Mouse (Mus musculus): Measurements from ENCODE around the gene Samd10. TPM values are rescaled to one million over a fixed set of nuclear protein-coding genes. Genes with fewer than 3 reads are reported as not detected.
A peak's percentile ranks its signal among the peaks of the same experiment; 100 is the strongest.

Samd10 gene
- total RNA-seq, 2 experiments from 2014 or later, result 1.6 to 2.3 TPM

DNA sequence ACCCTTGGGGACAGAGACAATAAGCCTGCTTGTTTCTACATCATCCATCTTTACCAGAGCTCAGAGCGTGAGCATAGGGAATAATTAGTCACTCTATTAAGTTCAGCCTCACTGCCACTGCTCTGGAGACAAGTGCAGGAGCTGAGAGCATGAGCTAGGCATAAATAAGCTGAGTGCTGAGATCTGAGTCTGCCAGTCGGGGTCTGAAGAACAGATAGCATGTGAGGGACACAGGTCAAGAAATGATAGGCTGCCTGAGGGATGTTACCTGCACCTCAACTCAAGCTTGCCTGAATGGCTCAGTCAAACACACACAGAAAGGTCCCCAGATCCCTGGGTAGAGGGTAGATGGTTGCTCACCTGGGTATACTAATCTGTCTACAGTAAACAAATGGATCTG lies 21.9 kb downstream of the Samd10 start:
- no peak for DNase-seq

- DNase-seq, result no peak
Measured at GRCm38 (mm10) chr2:181576613-181577012, 22.4 kb downstream of the Samd10 start.

- no peak for DNase-seq
Measured at GRCm38 (mm10) chr2:181574921-181575545, 24.0 kb downstream of the Samd10 start.

GRCm38 (mm10) chr2:181573961-181574360 lies 25.1 kb downstream of the Samd10 start:
- no peak for DNase-seq

DNA sequence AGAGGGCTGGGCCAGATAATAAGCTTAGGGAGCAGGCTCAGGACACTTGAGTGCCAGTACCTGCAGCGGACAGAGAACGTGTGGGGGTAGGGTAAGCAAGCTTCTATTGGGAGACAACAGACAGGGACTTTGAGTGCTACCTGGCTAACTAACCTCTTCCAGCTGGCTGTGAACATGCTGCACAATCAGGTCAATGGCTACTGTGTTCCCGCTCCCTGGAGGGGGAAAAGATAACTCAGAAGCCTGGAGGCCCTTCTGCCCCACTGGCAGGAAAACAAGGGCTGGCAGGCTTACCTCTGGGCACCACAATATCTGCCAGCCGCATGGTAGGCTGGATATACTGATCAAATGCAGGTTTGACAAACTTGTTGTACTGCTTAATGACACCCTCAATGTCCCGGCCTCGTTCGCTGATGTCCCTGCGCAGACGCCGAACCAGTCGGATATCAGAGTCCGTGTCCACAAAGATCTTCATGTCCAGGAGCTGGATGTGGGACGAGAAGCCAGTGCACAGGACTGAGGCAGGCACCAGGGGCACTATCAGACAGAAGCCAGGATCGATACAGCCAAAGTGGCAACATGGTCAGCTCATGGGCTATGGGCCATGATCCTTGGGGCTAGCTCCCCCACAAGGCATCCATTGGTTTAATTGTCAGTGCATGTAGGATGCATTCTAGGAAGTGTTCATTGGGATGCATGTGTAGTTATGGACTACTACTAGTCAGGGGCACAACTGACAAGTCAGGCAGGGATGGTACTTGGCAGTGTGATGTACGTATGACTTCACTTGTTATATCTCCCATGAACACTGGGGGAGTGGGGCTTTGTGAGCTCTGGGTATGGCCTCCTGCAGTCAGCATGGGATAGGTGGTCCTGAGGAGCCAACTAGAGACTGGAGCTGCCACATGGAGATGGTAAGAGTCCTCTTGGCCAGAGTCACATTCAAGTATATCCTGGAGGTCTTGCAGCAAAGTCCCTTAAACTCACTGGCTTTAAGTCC lies 25.8 kb downstream of the Samd10 start:
- DNase-seq, result peak; percentile 53 to 75

- DNase-seq, result no peak
Measured at GRCm38 (mm10) chr2:181571941-181572670, 26.9 kb downstream of the Samd10 start.

DNA sequence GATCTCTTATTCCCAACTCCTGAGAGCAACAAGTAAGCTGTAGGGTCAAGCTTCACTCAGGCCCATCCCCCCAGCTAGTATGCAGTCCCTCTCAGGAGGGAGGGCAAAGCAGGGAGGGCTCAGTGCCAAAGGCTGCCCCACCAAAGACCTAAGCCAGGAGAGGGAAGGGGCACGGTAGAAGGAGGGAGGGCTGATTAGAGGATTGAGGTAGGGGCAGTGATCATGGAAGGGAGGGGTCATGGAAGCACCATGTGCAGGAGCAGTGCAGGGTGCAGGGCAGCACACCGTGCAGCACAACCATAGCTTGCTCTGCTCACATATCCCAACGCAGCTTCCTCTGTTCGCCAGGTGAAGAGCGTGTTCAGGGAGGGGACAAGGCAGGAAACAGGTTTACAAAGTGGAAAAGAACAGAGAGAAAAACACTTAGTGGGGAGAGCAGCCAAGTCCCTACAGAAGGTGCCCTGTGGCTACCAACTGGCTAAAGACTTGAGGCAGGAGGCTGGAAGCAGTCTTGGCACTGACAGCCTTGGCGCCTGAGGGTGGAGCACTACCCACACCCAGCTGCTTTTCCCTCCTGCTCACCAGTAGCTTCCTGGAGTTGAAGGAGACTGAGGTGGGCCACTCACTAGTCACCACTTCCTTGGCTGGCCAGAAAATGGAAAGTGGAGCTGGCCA lies 28.0 kb downstream of the Samd10 start:
- DNase-seq, result no peak

GRCm38 (mm10) chr2:181570375-181570774 lies 28.6 kb downstream of the Samd10 start:
- DNase-seq, result no peak

GRCm38 (mm10) chr2:181569856-181570255 lies 29.2 kb downstream of the Samd10 start:
- DNase-seq, result no peak

- DNase-seq, result peak; percentile 45 to 81
Measured at GRCm38 (mm10) chr2:181568272-181569008, 30.6 kb downstream of the Samd10 start.

GRCm38 (mm10) chr2:181567338-181567737 lies 31.7 kb downstream of the Samd10 start:
- no peak for DNase-seq

DNA sequence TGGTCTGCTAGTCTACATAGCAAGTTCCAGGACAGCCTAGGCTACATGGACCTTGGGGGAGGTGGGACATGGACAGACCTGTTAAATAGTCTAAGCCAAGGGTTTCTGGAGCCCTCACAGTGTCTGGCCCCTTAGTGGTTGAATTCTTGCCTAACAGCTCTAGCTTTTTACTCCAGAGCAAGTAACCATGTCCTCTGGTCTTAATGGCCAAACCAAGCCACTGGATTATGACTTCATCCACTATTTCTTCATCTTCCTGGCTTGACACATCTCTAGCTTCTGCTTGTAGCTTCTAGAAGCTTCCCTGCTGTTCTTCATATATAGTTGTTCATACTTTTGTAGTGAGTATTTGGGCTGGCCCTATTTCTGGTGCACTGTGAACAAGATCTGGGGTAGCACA lies 45.2 kb downstream of the Samd10 start:
- DNase-seq, result no peak

DNA sequence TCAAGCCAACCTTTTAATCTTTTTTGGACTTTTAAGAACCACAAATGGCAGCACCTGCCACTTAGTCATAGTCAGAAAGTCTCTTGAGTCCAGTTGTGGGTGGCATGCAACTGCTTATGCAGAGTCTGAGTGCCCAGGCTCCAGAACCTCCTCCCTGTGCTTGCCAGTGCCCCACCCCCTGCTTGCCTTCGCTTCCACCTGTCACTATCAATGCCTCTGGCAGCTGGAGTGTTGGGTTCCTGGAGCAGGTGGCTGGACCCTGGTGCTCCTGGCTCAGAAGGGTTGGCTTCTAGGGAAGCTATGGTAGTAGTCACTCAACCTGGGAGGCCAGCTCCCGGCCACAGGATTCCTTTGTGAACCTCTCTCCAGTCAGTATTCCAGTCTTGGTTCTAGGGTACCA lies 48.8 kb downstream of the Samd10 start:
- DNase-seq, result no peak

GRCm38 (mm10) chr2:181548682-181549081 lies 50.3 kb downstream of the Samd10 start:
- DNase-seq, result no peak

DNA sequence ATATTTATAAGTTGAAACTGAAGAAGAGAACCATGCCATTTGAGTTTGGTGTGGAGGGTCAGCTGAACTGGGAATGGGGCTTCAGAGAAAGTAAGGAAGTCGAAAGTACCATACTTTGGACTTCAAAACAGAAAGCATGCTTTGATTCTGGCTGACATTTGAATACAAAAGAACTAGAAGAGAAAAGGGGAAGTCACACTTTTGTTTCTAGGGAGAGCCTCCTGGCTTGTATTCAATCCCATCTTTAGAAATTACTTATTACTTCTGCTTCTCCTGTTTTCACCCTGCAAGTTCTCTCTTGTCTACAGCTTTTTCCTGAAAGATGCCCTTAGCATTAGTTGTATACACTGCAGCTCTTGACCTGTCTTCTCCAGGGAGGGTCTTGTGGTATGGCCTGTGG lies 50.8 kb downstream of the Samd10 start:
- no peak for DNase-seq

GRCm38 (mm10) chr2:181546142-181546541 lies 52.9 kb downstream of the Samd10 start:
- no peak for DNase-seq

Small RNA genes within 50 kb of the gene (microRNA-seq; reads per million reads assigned to microRNA genes)
- gene Mir7006, result 0 reads per million in 2 experiments

Other genes starting within 250 kb of the Samd10 start
- gene Zgpat, start 234.3 kb downstream of the Samd10 start, total RNA-seq (2021), result 10 to 100 TPM; 15.3 to 18.0 TPM
- gene Arfrp1, start 233.8 kb downstream of the Samd10 start, total RNA-seq (2021), result 10 to 100 TPM; 50.7 to 65.7 TPM
- 1 to 10 TPM; 3.3 to 6.3 TPM for gene Lime1, start 219.1 kb downstream of the Samd10 start, total RNA-seq (2021)
- 10 to 100 TPM in 1 of 2 experiments, 1 to 10 TPM in 1; 9.4 to 11.2 TPM for gene Zbtb46, start 139.8 kb downstream of the Samd10 start, total RNA-seq (2021)
- not detected for gene Abhd16b, start 106.0 kb downstream of the Samd10 start, total RNA-seq (2021)
- gene Tpd52l2, start 102.1 kb downstream of the Samd10 start, total RNA-seq (2021), result 10 to 100 TPM; 63.9 to 65.2 TPM
- gene Dnajc5, start 78.7 kb downstream of the Samd10 start, total RNA-seq (2021), result 10 to 100 TPM; 59.0 to 64.0 TPM
- 10 to 100 TPM; 32.5 to 34.1 TPM for gene Uckl1, start 14.3 kb downstream of the Samd10 start, total RNA-seq (2021)
- gene Prpf6, start 7.3 kb downstream of the Samd10 start, total RNA-seq (2021), result 10 to 100 TPM; 35.9 to 37.7 TPM
- gene Zfp512b, start 6.4 kb downstream of the Samd10 start, total RNA-seq (2021), result 10 to 100 TPM in 1 of 2 experiments, 1 to 10 TPM in 1; 9.7 to 10.8 TPM
- not detected for gene Gm29797, start 57.8 kb upstream of the Samd10 start, total RNA-seq (2021)
- gene Sox18, start 72.4 kb upstream of the Samd10 start, total RNA-seq (2021), result 10 to 100 TPM; 38.7 to 49.6 TPM
- gene Tcea2, start 81.1 kb upstream of the Samd10 start, total RNA-seq (2021), result 1 to 10 TPM; 5.1 to 5.8 TPM
- 1 to 10 TPM; 7.4 to 7.7 TPM for gene Rgs19, start 94.8 kb upstream of the Samd10 start, total RNA-seq (2021)
- gene Lkaaear1, start 99.2 kb upstream of the Samd10 start, total RNA-seq (2021), result not detected
- not detected for gene Oprl1, start 115.8 kb upstream of the Samd10 start, total RNA-seq (2021)
- not detected for gene Myt1, start 164.1 kb upstream of the Samd10 start, total RNA-seq (2021)
- gene Pcmtd2, start 238.6 kb upstream of the Samd10 start, total RNA-seq (2021), result 10 to 100 TPM; 46.0 to 61.4 TPM

All from heart, adult 18-20 months (tissue).